ENCODE assay signal across 15 mouse cellular contexts in genomic region chr2:58159121-58159520, GRCm38 (mm10). TPM values are rescaled to one million over a fixed set of nuclear protein-coding genes. Genes with fewer than 3 reads are reported as not detected.
DNase-seq lines count a peak whose midpoint lies in the region; ATAC-seq and TF ChIP-seq lines count a peak whose summit lies in the region.
"Had no signal": no experiment of that assay in that cellular context is flagged by ENCODE, and none has a peak within 500 bp of the region (broad histone marks: within the 10 kb centered on the region; RNA-seq: fewer than 3 reads in every experiment).

No protein-coding gene starts in this region.

- H3K9me3 ChIP-seq in lung, postnatal 0 days (ENCODE audit: low read length), result no peaks in the 10 kb centered on the region
- H3K9me3 ChIP-seq in liver, embryonic 13.5 days (replicated peaks), result no peaks in the 10 kb centered on the region
- H3K9me3 ChIP-seq in midbrain, embryonic 11.5 days (ENCODE audit: control insufficient read depth, low read length), result no peaks in the 10 kb centered on the region
- H3K9me3 ChIP-seq: kidney, embryonic 15.5 days; limb, embryonic 15.5 days had no signal

- H3K4me3 ChIP-seq in lung, postnatal 0 days (ENCODE audit: low read depth, low read length), result no peak overlapping the region
- H3K4me3 ChIP-seq in liver, embryonic 13.5 days (replicated peaks), result peak overlapping the region; percentile 42; the same call in 1 of the 2 replicates
- no peak overlapping the region for H3K4me3 ChIP-seq in midbrain, embryonic 11.5 days (ENCODE audit: low read depth, low read length)
- H3K4me3 ChIP-seq: kidney, embryonic 15.5 days; layer of hippocampus, adult 2 months; limb, embryonic 15.5 days had no signal

- H3K4me2 ChIP-seq in lung, postnatal 0 days (replicated peaks; ENCODE audit: low read depth, low read length), result peak overlapping the region; percentile 25; the same call in 1 of the 2 replicates
- peak overlapping the region; percentile 57 for H3K4me2 ChIP-seq in liver, embryonic 13.5 days
- H3K4me2 ChIP-seq in midbrain, embryonic 11.5 days, result no peak overlapping the region
- H3K4me2 ChIP-seq: kidney, embryonic 15.5 days; limb, embryonic 15.5 days had no signal

- 78% methylated on average over 6 of the region's 6 CpGs for WGBS in lung, postnatal 0 days
- WGBS in liver, embryonic 13.5 days (ENCODE audit: insufficient replicate concordance), result 48% methylated on average over 6 of the region's 6 CpGs
- WGBS in midbrain, embryonic 11.5 days, result 94% methylated on average over 6 of the region's 6 CpGs

- intact Hi-C loops in gastrocnemius, postnatal 14 days (cut with DNase I; ENCODE audit: low total_unique reads), result no loop called here

- TF ChIP-seq CTCF in lung, postnatal 0 days (IDR thresholded peaks at IDR 0.05), result no peak

- TF ChIP-seq EP300 in lung, postnatal 0 days (IDR thresholded peaks at IDR 0.05), result no peak

- H3K36me3 ChIP-seq in lung, postnatal 0 days (ENCODE audit: insufficient read depth, low read length), result no peaks in the 10 kb centered on the region
- no peaks in the 10 kb centered on the region for H3K36me3 ChIP-seq in liver, embryonic 13.5 days
- no peaks in the 10 kb centered on the region for H3K36me3 ChIP-seq in splenic B cell, adult 2 months (ENCODE audit: control insufficient read depth, insufficient read depth, low read length, poor library complexity, severe bottlenecking)
- H3K36me3 ChIP-seq in midbrain, embryonic 11.5 days (ENCODE audit: control insufficient read depth, insufficient read depth, low read length), result no peaks in the 10 kb centered on the region
- H3K36me3 ChIP-seq: kidney, embryonic 15.5 days; limb, embryonic 15.5 days had no signal

- ATAC-seq in lung, postnatal 0 days, result no peak
- no peak for ATAC-seq in liver, embryonic 13.5 days (ENCODE audit: low read depth)
- no peak for ATAC-seq in midbrain, embryonic 11.5 days (ENCODE audit: low FRiP score)
- ATAC-seq: hindbrain, postnatal 0 days; Patski had no signal

- H3K27ac ChIP-seq in lung, postnatal 0 days (ENCODE audit: low read length), result no peak overlapping the region
- no peak overlapping the region for H3K27ac ChIP-seq in liver, embryonic 13.5 days
- no peak overlapping the region for H3K27ac ChIP-seq in midbrain, embryonic 11.5 days (ENCODE audit: low read depth, low read length)
- H3K27ac ChIP-seq: hindbrain, postnatal 0 days; kidney, embryonic 15.5 days; layer of hippocampus, adult 2 months; limb, embryonic 15.5 days had no signal

- no peak for DNase-seq in lung, postnatal 0 days (ENCODE audit: low spot score)
- no peak for DNase-seq in lung, postnatal 14 days
- DNase-seq in T-cell, adult 2 months (ENCODE audit: low spot score), result peak; percentile 57
- no peak for DNase-seq in liver, embryonic 13.5 days
- peak; percentile 62 for DNase-seq in splenic B cell, adult 2 months (ENCODE audit: low read depth, low spot score)
- no peak for DNase-seq in layer of hippocampus, postnatal 10 days (ENCODE audit: low spot score in 2 of 2)
- DNase-seq in gastrocnemius, postnatal 14 days, result no peak
- no peak for DNase-seq in midbrain, embryonic 11.5 days (ENCODE audit: low spot score, missing footprints)
- DNase-seq: cerebellum, postnatal 25 days; heart, postnatal 14 days had no signal

- H3K27me3 ChIP-seq in lung, postnatal 0 days (replicated peaks; ENCODE audit: insufficient read depth, low read length), result no peaks in the 10 kb centered on the region
- H3K27me3 ChIP-seq in liver, embryonic 13.5 days, result no peaks in the 10 kb centered on the region
- H3K27me3 ChIP-seq in splenic B cell, adult 2 months (ENCODE audit: control insufficient read depth, insufficient read depth, low read length, poor library complexity, severe bottlenecking), result no peaks in the 10 kb centered on the region
- H3K27me3 ChIP-seq in midbrain, embryonic 11.5 days (ENCODE audit: control insufficient read depth, insufficient read depth, low read length), result no peaks in the 10 kb centered on the region
- H3K27me3 ChIP-seq: kidney, embryonic 15.5 days; limb, embryonic 15.5 days; Patski had no signal

- no peaks in the 10 kb centered on the region for H3K4me1 ChIP-seq in lung, postnatal 0 days (ENCODE audit: insufficient read depth, low read depth, low read length)
- H3K4me1 ChIP-seq in liver, embryonic 13.5 days (replicated peaks), result peaks cover 26% of the 10 kb centered on the region
- no peaks in the 10 kb centered on the region for H3K4me1 ChIP-seq in midbrain, embryonic 11.5 days (ENCODE audit: control insufficient read depth, insufficient read depth, low read length)

- H3K9ac ChIP-seq in lung, postnatal 0 days (replicated peaks; ENCODE audit: low read depth), result no peak overlapping the region
- H3K9ac ChIP-seq in liver, embryonic 13.5 days, result no peak overlapping the region
- H3K9ac ChIP-seq in midbrain, embryonic 11.5 days (ENCODE audit: low read length), result no peak overlapping the region
- H3K9ac ChIP-seq: kidney, embryonic 15.5 days; limb, embryonic 15.5 days had no signal

RNA-seq across cellular contexts. Expression of gene Cytip, which starts 36.2 kb away (rescaled TPM):
- polyA plus RNA-seq in lung, postnatal 0 days (2015; fragmentation: Nextera tagmentation; extraction: Ambion mirVana), result 16.3 and 19.0 TPM in 2 replicates
- 1.6 and 2.5 TPM in 2 replicates for polyA plus RNA-seq in liver, embryonic 13.5 days (2015; fragmentation: Nextera tagmentation; extraction: Ambion mirVana)
- under 1 TPM; 0.13 to 0.30 TPM for total RNA-seq in layer of hippocampus, postnatal 10 days (2021)
- total RNA-seq in gastrocnemius, postnatal 14 days (2021), result under 1 TPM; 0.13 to 0.37 TPM
- 0.34 TPM in 1 of 2 replicates, not detected in the other for polyA plus RNA-seq in midbrain, embryonic 11.5 days (2014; fragmentation: Nextera tagmentation; extraction: Ambion mirVana)
- total RNA-seq: hindbrain, postnatal 0 days had no signal

Comparison
In these comparisons a context has a peak if more than half of its experiments do, and no peak if none do; other contexts are left out.
1. DNase-seq: peak in T-cell, adult 2 months (single experiment) and splenic B cell, adult 2 months (single experiment); none in lung, postnatal 0 days (single experiment), lung, postnatal 14 days (single experiment), liver, embryonic 13.5 days (single experiment), layer of hippocampus, postnatal 10 days (0 of 2), gastrocnemius, postnatal 14 days (single experiment) and midbrain, embryonic 11.5 days (single experiment).